Mouse (Mus musculus) myocyte (in vitro differentiated cells): ENCODE measurements around the gene Sema3g. TPM values are rescaled to one million over a fixed set of nuclear protein-coding genes. Genes with fewer than 3 reads are reported as not detected.

ENCODE experiments used
- H3K27me3 ChIP-seq: one replicate; pipeline ENCODE4 v1.6.1; 2011; ENCODE audit not compliant: control insufficient read depth, insufficient read depth, insufficient read length
- H3K36me3 ChIP-seq: one replicate; pipeline ENCODE4 v1.6.1; 2011; ENCODE audit not compliant: control insufficient read depth, insufficient read depth
- H3K4me2 ChIP-seq: one replicate; pipeline ENCODE4 v1.6.1; 2011; ENCODE audit warnings: low read depth, control low read depth
- H3K4me3 ChIP-seq: one replicate; pipeline ENCODE4 v1.5.1; 2011; ENCODE audit warnings: mild to moderate bottlenecking, control low read depth, moderate library complexity
- H3K79me2 ChIP-seq: one replicate; pipeline ENCODE4 v1.6.1; 2011; ENCODE audit not compliant: control insufficient read depth, insufficient read depth
- H3ac ChIP-seq: one replicate; pipeline ENCODE4 v1.6.1; 2011; ENCODE audit not compliant: control insufficient read depth, insufficient read length
- CEBPB ChIP-seq: IDR thresholded peaks from 2 replicates; pipeline ENCODE4 v1.6.1; 2011; ENCODE audit warnings: mild to moderate bottlenecking, moderate library complexity; ENCODE audit not compliant: poor library complexity, insufficient read depth, severe bottlenecking
- E2F4 ChIP-seq: IDR thresholded peaks from one replicate; pipeline ENCODE4 v1.6.1; 2011; ENCODE audit warnings: mild to moderate bottlenecking, control low read depth, moderate library complexity; ENCODE audit not compliant: insufficient read depth
- MAX ChIP-seq: IDR thresholded peaks from one replicate; pipeline ENCODE4 v1.6.1; 2011; ENCODE audit warnings: low read depth, mild to moderate bottlenecking, control low read depth
- MYOD1 ChIP-seq, 3 experiments: IDR thresholded peaks; one replicate each; pipeline ENCODE4 v1.6.1; 2011; ENCODE audit warnings: control low read depth in 2 of 3, low read depth in 2 of 3, mild to moderate bottlenecking in 2 of 3, moderate library complexity in 1 of 3; ENCODE audit not compliant: insufficient read length in 2 of 3, control insufficient read depth in 1 of 3
- MYOG ChIP-seq, 3 experiments: IDR thresholded peaks; one replicate each; pipeline ENCODE4 v1.6.1; 2011; ENCODE audit warnings: control low read depth in 2 of 3, low read depth in 2 of 3, mild to moderate bottlenecking in 2 of 3; ENCODE audit not compliant: insufficient read length in 2 of 3, control insufficient read depth in 1 of 3, insufficient read depth in 1 of 3
- POLR2A ChIP-seq: IDR thresholded peaks from one replicate; pipeline ENCODE4 v1.6.1; 2011; ENCODE audit warnings: low read depth, mild to moderate bottlenecking, control low read depth, moderate library complexity; ENCODE audit not compliant: insufficient read length
- POLR2AphosphoS2 ChIP-seq: IDR thresholded peaks from one replicate; pipeline ENCODE4 v1.6.1; 2011; ENCODE audit warnings: low read depth, control low read depth; ENCODE audit not compliant: insufficient read length
- REST ChIP-seq: IDR thresholded peaks from one replicate; pipeline ENCODE4 v1.6.1; 2011; ENCODE audit warnings: mild to moderate bottlenecking, control low read depth, moderate library complexity; ENCODE audit not compliant: insufficient read depth, insufficient read length
- SRF ChIP-seq: IDR thresholded peaks from one replicate; pipeline ENCODE4 v1.6.1; 2011; ENCODE audit warnings: low read depth; ENCODE audit not compliant: control insufficient read depth, insufficient read length
- TCF12 ChIP-seq: IDR thresholded peaks from one replicate; pipeline ENCODE4 v1.6.1; 2011; ENCODE audit warnings: mild to moderate bottlenecking, control low read depth; ENCODE audit not compliant: poor library complexity, insufficient read depth, severe bottlenecking
- TCF3 ChIP-seq: IDR thresholded peaks from one replicate; pipeline ENCODE4 v1.6.1; 2011; ENCODE audit warnings: low read depth, control low read depth; ENCODE audit not compliant: insufficient read length
- USF1 ChIP-seq: IDR thresholded peaks from one replicate; pipeline ENCODE4 v1.6.1; 2011; ENCODE audit warnings: low read depth, mild to moderate bottlenecking, control low read depth, moderate library complexity
- polyA plus RNA-seq: library from polyadenylated mRNA; unstranded; fragments of >200 nt; fragmentation: generic; extraction: Trizol; gene quantifications from one replicate; pipeline ENCODE4 v1.2.1, GENCODE M21; 2012; ENCODE audit warnings: missing spikeins

Sema3g gene
- polyA plus RNA-seq, 1 experiment, result 1.8 TPM

- Histone ChIP-seq H3K4me2 (no peak overlapping the region), H3K4me3 (no peak overlapping the region), H3K79me2 (peaks cover 46% of the 10 kb centered on the region), H3K36me3 (peaks cover 79% of the 10 kb centered on the region), H3ac (no peak overlapping the region), H3K27me3 (no peaks in the 10 kb centered on the region)
- TF ChIP-seq MYOG (IDR thresholded peaks at IDR 0.05; ENCODE audit: control insufficient read depth in 1 of 3, insufficient read depth in 1 of 3, insufficient read length in 2 of 3, low read depth in 2 of 3), result no peak
- TF ChIP-seq CEBPB, result 0 out of 2 replicates have a peak, but pooled peaks have one; percentile 12
Measured at GRCm38 (mm10) chr14:31191936-31192335, 25.7 kb upstream of the Sema3g start.

GRCm38 (mm10) chr14:31193791-31194190, 23.9 kb upstream of the Sema3g start:
- no peak overlapping the region for H3ac ChIP-seq
- no peaks in the 10 kb centered on the region for H3K27me3 ChIP-seq
- H3K4me2 ChIP-seq, result no peak overlapping the region
- peaks cover 53% of the 10 kb centered on the region for H3K79me2 ChIP-seq
- TF ChIP-seq CEBPB (no peak), POLR2A (no peak), E2F4 (no peak), MYOG (IDR thresholded peaks at IDR 0.05; ENCODE audit: control insufficient read depth in 1 of 3, insufficient read depth in 1 of 3, insufficient read length in 2 of 3, low read depth in 2 of 3) (no peak), TCF3 (no peak), REST (no peak), MAX (no peak), TCF12 (no peak), SRF (no peak), USF1 (no peak), POLR2AphosphoS2 (no peak), MYOD1 (IDR thresholded peaks at IDR 0.05; ENCODE audit: control insufficient read depth in 1 of 3, insufficient read length in 2 of 3, low read depth in 2 of 3) (no peak)
- peaks cover 60% of the 10 kb centered on the region for H3K36me3 ChIP-seq
- H3K4me3 ChIP-seq, result no peak overlapping the region

GRCm38 (mm10) chr14:31194441-31194840, 23.2 kb upstream of the Sema3g start:
- Histone ChIP-seq H3K27me3 (no peaks in the 10 kb centered on the region), H3K79me2 (peaks cover 58% of the 10 kb centered on the region), H3K4me3 (no peak overlapping the region), H3K36me3 (peaks cover 58% of the 10 kb centered on the region), H3K4me2 (peak overlapping the region; percentile 69), H3ac (no peak overlapping the region)
- TF ChIP-seq POLR2A (no peak), SRF (no peak), MAX (no peak), MYOG (IDR thresholded peaks at IDR 0.05; ENCODE audit: control insufficient read depth in 1 of 3, insufficient read depth in 1 of 3, insufficient read length in 2 of 3, low read depth in 2 of 3) (no peak), TCF3 (no peak), TCF12 (no peak), CEBPB (no peak), USF1 (no peak), MYOD1 (IDR thresholded peaks at IDR 0.05; ENCODE audit: control insufficient read depth in 1 of 3, insufficient read length in 2 of 3, low read depth in 2 of 3) (no peak), POLR2AphosphoS2 (no peak), E2F4 (no peak), REST (no peak)

- Histone ChIP-seq H3K4me3 (no peak overlapping the region), H3K36me3 (peaks cover 58% of the 10 kb centered on the region), H3K4me2 (peak overlapping the region; percentile 69), H3K79me2 (peaks cover 63% of the 10 kb centered on the region), H3ac (no peak overlapping the region), H3K27me3 (no peaks in the 10 kb centered on the region)
- TF ChIP-seq MAX (no peak), USF1 (no peak), REST (no peak), CEBPB (no peak), E2F4 (no peak), POLR2AphosphoS2 (peak; percentile 51), TCF12 (no peak), POLR2A (no peak), MYOG (IDR thresholded peaks at IDR 0.05; ENCODE audit: control insufficient read depth in 1 of 3, insufficient read depth in 1 of 3, insufficient read length in 2 of 3, low read depth in 2 of 3) (peak in 2 of 3 experiments; percentile 37 to 55), MYOD1 (IDR thresholded peaks at IDR 0.05; ENCODE audit: control insufficient read depth in 1 of 3, insufficient read length in 2 of 3, low read depth in 2 of 3) (peak; percentile 5 to 68 (median 60)), SRF (no peak), TCF3 (no peak)
Measured at GRCm38 (mm10) chr14:31194891-31195513, 22.7 kb upstream of the Sema3g start.

GRCm38 (mm10) chr14:31195521-31195920, 22.1 kb upstream of the Sema3g start:
- Histone ChIP-seq H3K4me3 (no peak overlapping the region), H3K36me3 (peaks cover 57% of the 10 kb centered on the region), H3K27me3 (no peaks in the 10 kb centered on the region), H3K4me2 (peak overlapping the region; percentile 69), H3K79me2 (peaks cover 69% of the 10 kb centered on the region), H3ac (no peak overlapping the region)
- TF ChIP-seq MAX (no peak), TCF12 (no peak), POLR2AphosphoS2 (peak; percentile 20), CEBPB (0 out of 2 replicates have a peak, but pooled peaks have one; percentile 8)
